Mouse (Mus musculus) heart, postnatal 25 days (tissue): ENCODE measurements around the gene Prkca. TPM values are rescaled to one million over a fixed set of nuclear protein-coding genes. Genes with fewer than 3 reads are reported as not detected.
"Not testable (repeated sequence)": the region's sequence is repeated elsewhere in the genome, so short reads cannot be mapped to it uniquely, and the experiment has no call there.

Source experiments
- DNase-seq: peaks from one replicate; pipeline ENCODE4 v3.0.0; 2022; ENCODE audit warnings: low spot score
- intact Hi-C: fragments of 180-260 bp; cut with DNase I; formaldehyde crosslinking; loops from one replicate; pipeline ENCODE4 v1.15.1; 2025
- total RNA-seq, 2 experiments: library from RNA; stranded (reverse); gene quantifications; 2 replicates each; pipeline ENCODE4 v1.2.3; 2021

The Prkca gene
- total RNA-seq, 2 experiments from 2014 or later = 39.0 to 39.7 TPM

- intact Hi-C loops = no loop called here
- no peak for DNase-seq
Observed at GRCm38 (mm10) chr11:108112437-108112836, 231.3 kb downstream of the Prkca start.

GRCm38 (mm10) chr11:108104085-108104484 is 239.6 kb downstream of the Prkca start:
- intact Hi-C loops = no loop called here
- DNase-seq = no peak

DNA sequence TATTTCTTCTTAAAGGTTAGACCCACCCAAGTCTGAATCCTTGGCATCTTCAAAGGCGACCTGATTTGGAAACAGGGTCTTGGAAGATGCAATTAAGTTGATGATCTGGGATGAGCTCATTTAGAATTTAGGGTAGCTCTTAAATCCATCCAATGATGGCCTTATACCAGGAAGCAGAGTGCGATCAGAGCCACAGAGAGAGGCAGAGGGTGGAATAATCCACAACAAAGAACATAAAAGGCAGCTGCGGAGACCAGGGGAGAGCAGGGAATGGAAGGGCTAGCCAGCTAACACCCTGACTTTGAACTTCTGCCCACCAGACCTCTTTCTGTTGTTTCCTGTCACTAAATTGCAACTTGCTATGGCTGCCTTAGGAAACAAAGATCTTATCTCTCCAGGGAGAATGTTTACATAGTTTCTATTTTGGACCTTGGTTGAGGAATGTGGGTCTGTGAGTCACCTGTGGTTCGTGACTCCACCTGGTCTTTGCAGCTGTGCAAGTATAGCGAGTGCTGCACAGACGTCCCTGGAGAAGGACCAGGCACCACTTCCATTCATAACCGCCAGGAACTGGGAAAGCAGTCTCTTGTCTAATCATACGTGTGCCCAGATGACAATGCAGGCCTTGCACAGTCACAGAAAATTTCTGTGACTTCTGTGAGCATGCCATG is 242.3 kb downstream of the Prkca start:
- intact Hi-C loops = no loop called here
- no peak for DNase-seq

DNA sequence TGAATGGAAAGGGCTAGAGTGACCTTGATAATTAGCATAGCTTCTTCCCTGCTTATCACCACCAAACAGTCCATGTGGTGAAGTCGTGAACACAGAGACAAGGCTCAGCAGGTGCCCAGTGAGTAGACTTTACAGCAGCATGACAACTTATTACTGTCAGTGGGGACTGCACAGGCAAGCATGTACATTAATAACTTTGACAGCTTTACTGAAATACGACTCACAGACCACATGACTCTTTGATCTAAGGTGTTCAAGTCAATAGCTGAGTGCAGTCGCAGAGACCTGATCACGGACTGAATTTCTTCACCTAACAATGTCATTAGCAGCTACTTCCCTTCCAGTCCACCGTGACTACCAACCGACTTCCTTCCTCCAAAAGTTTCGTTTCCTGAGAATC is 245.4 kb downstream of the Prkca start:
- intact Hi-C loops = no loop called here
- no peak for DNase-seq

- intact Hi-C loops = no loop called here
- no peak for DNase-seq
Observed at GRCm38 (mm10) chr11:108094796-108095195, 248.9 kb downstream of the Prkca start.

- intact Hi-C loops = no loop called here
- no peak for DNase-seq
Observed at GRCm38 (mm10) chr11:108093248-108093647, 250.5 kb downstream of the Prkca start.

- DNase-seq = no peak
- intact Hi-C loops = no loop called here
Observed at GRCm38 (mm10) chr11:108091238-108091637, 252.5 kb downstream of the Prkca start.

DNA sequence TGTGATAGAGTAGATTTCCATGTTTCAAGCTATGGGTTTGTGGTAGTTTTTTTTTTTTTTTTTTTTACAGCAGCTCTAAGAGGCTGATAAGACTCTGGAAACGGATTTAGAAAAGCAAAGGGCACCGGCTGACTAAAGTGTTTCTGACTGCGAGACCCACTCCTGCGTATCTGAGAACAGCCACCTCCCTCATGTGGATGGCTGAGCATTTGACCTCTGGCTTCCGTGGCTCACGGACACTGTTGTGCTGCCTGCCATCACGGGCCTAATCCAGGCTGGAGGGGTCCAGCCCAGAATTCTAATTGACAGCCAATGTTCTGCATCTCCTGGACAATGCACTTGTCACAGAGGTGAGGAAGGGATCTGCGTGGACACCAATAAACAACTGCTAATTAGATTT is 253.0 kb downstream of the Prkca start:
- no peak for DNase-seq
- intact Hi-C loops = no loop called here

- intact Hi-C loops = no loop called here
- DNase-seq = no peak
Observed at GRCm38 (mm10) chr11:108088063-108088462, 255.7 kb downstream of the Prkca start.

- DNase-seq, intact Hi-C loops: not testable (repeated sequence)
Observed at GRCm38 (mm10) chr11:108087105-108087700, 256.5 kb downstream of the Prkca start.

- no peak for DNase-seq
- intact Hi-C loops = no loop called here
Observed at GRCm38 (mm10) chr11:108082673-108083072, 261.1 kb downstream of the Prkca start.

GRCm38 (mm10) chr11:108079946-108080650 is 263.6 kb downstream of the Prkca start:
- intact Hi-C loops = no loop called here
- DNase-seq = no peak

GRCm38 (mm10) chr11:108079454-108079853 is 264.3 kb downstream of the Prkca start:
- intact Hi-C loops = no loop called here
- no peak for DNase-seq

DNA sequence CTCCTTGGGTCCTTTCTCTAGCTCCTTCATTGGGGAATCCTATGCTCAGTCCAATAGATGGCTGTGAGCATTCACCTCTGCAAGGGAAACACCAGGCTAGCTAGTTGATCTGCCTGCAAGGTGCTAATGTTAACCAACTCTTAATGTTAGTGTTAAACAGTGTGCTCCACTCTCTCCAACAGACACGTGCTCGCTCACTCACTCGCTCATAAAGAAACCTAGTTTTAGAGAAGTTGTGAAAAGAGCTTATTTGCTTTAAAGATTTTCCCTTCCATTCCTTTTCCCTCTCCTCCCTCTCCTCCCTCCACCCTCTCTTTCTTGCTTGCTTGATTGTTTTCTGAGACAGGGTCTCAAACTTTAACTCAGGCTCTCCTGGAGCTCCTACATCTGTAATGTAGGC is 266.2 kb downstream of the Prkca start:
- intact Hi-C loops = no loop called here
- DNase-seq = no peak

GRCm38 (mm10) chr11:108072606-108073243 is 271.0 kb downstream of the Prkca start:
- DNase-seq = no peak
- intact Hi-C loops = no loop called here

DNA sequence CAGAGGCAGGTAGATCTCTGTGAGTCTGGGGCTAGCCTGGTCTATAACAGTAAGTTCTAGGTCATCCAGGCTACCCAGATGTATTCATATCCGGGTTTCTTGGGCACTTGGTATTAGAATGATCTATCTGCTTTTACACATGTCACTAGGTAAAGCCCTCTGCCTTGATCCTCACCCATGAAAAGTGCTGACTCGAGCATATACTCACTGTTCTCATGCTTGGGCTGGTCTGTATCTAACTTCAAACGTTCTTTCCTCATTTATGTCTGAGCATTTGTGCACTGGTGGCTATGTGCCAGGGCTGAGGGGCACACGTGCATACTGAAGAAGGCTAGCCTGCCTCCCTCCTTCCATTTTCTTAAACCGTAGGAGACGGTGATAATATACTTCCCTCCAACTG is 272.5 kb downstream of the Prkca start:
- no peak for DNase-seq
- intact Hi-C loops = no loop called here

DNA sequence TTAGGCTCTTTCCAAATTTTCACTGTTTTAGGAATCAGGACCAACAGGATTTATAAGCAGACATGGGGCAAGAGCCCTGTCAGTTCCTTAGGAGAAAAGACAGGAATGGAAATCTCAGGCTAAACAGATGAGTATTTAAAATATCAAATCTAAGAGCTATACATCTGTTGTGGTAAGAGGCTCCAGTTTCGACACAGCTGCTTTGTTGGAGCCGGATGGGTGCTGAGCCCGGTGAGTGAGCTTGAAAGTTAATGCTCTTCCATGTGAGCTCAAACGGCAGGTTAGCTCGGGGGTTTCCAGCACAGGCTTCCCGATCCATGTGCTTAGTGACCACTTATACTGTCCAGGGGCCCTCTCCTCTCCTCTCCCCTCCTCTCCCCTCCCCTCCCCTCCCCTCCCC is 273.7 kb downstream of the Prkca start:
- intact Hi-C loops = no loop called here
- no peak for DNase-seq

- no peak for DNase-seq
- intact Hi-C loops = no loop called here
Observed at GRCm38 (mm10) chr11:108068430-108068829, 275.3 kb downstream of the Prkca start.

DNA sequence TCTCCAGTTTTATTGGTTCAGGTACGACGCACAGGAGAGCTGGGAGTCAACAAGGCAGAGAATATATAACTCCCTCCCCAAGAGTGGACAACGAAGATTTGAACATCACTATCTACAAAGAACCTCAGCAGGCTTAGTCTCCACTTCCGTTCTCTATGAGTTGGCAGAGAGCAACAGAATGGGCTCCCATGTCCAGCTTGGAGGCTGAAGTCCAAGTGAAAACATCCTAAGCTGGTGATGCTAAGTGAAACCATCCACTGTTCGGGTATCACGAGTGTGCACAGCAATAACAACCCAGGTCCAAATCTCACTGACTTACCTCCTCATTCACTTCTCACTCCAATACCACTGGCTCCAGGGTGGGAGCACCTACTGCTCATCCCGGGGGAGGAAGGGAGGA is 276.6 kb downstream of the Prkca start:
- DNase-seq = no peak
- intact Hi-C loops = no loop called here

- intact Hi-C loops = no loop called here
Observed at GRCm38 (mm10) chr11:108064401-108064800, 279.3 kb downstream of the Prkca start.

GRCm38 (mm10) chr11:108063096-108063495 is 280.6 kb downstream of the Prkca start:
- intact Hi-C loops = no loop called here
- DNase-seq = no peak

More at GRCm38 (mm10) chr11:108064401-108064800, 279.3 kb downstream of the Prkca start:
- DNase-seq = no peak
